Mouse (Mus musculus) cerebellum, adult 2 months (tissue): Measurements from ENCODE around the gene Khdc4. TPM values are rescaled to one million over a fixed set of nuclear protein-coding genes. Genes with fewer than 3 reads are reported as not detected.

Source experiments
- DNase-seq, 2 experiments: peaks; one replicate each; pipeline ENCODE4 v3.0.0; 2021
- H3K27ac ChIP-seq: fragments of 200-500 bp; 2 replicates; pipeline ENCODE4 v1.5.1; 2012; ENCODE audit warnings: low read length, control low read depth, inconsistent platforms; ENCODE audit not compliant: insufficient read depth
- H3K27me3 ChIP-seq: fragments of 200-500 bp; 2 replicates; pipeline ENCODE4 v1.6.1; 2012; ENCODE audit warnings: inconsistent platforms, mild to moderate bottlenecking, low read length, moderate library complexity; ENCODE audit not compliant: control insufficient read depth, insufficient read depth
- H3K4me1 ChIP-seq: fragments of 200-500 bp; 2 replicates; pipeline ENCODE4 v1.6.1; 2011; ENCODE audit warnings: low read length; ENCODE audit not compliant: control insufficient read depth, insufficient read depth
- H3K4me3 ChIP-seq: fragments of 200-500 bp; replicated peaks from 2 replicates; pipeline ENCODE3; 2011; ENCODE audit warnings: mild to moderate bottlenecking, low read depth, low read length, control low read depth; ENCODE audit not compliant: insufficient read depth
- CTCF ChIP-seq: fragments of 200-500 bp; IDR thresholded peaks from 2 replicates; pipeline ENCODE4 v1.5.1; 2011; ENCODE audit warnings: low read depth, mild to moderate bottlenecking, control low read depth, low read length, moderate library complexity, borderline replicate concordance; ENCODE audit not compliant: insufficient read depth
- POLR2A ChIP-seq: fragments of 200-500 bp; IDR thresholded peaks from 2 replicates; pipeline ENCODE4 v1.6.1; 2011; ENCODE audit warnings: low read length, control low read depth, borderline replicate concordance; ENCODE audit not compliant: insufficient read depth
- WGBS: fragments of 180-500 bp; shearing (Covaris S2); methylation state at CpG from one replicate; pipeline ENCODE4 v1.1.7; 2018; 5-methylcytosine and 5-hydroxymethylcytosine counted together
- polyA plus RNA-seq: library from polyadenylated mRNA; depleted of rRNA; stranded (reverse); fragments of >200 nt; gene quantifications from 2 replicates; pipeline ENCODE4 v1.2.3, GENCODE M21; 2012; rRNA removed

Gene Khdc4
- 92.7 and 99.6 TPM in 2 replicates for polyA plus RNA-seq

DNA sequence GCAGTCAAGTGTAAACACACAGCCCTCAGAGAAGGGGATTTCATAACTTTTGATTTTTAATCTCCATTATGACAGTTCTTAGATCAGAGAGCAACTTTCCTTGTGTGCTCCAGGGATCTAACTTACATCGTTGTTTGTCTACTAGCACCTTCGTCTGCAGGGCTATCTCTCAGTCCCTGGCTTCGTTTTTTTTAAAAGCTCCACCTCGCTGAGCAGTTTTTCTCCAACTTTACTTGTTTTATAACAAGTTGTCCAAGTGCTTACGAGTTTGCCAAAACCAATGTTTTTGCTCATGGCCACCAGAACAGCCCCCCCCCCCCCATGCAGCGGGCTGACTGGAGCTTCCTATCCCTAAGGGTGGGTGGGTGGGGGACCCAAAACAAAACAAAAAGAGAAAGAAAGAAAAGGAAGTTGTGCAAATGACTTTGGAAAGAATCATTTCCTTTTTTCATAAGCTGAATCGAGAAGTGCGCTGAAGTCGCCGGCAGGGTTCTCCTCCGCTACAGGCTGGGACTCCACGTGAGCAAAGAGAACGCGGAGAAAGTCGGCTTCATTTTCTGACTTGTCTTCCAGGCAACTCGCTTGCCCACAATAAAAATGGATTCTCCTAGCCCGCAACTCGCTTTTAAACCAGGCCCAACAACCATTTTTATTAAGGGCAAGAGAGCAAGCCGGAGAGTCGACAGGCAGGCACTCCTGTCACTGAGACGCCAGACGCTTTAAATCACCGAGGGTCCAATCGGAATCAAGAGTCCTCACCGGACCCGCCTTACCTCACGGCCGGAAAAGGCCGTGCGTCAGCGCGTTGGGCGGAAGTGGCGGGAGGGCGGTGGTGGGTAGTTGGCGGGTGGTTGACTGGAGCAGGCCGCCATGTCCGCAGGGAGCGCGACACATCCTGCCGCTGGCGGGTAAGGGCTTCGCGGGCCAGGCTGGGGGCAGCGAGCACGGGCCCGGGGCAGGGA is at the start of gene Khdc4:
TSS of gene Khdc4 (plus strand) at position 824 of the 962 bp plus-strand sequence.
- peak within 1 kb of the TSS; percentile 93 for H3K27ac ChIP-seq
- WGBS, result under 1% methylated on average over 47 of the region's 47 CpGs
- DNase-seq, result peak; percentile 96 to 99
- TF ChIP-seq POLR2A, result peak; percentile 90
- TF ChIP-seq CTCF, result no peak
- peak within 1 kb of the TSS; percentile 93 for H3K4me3 ChIP-seq
- H3K4me1 ChIP-seq, result peaks cover 5% of the 10 kb centered on the region; the same call in 1 of the 2 replicates
- H3K27me3 ChIP-seq, result no peaks in the 10 kb centered on the region

DNA sequence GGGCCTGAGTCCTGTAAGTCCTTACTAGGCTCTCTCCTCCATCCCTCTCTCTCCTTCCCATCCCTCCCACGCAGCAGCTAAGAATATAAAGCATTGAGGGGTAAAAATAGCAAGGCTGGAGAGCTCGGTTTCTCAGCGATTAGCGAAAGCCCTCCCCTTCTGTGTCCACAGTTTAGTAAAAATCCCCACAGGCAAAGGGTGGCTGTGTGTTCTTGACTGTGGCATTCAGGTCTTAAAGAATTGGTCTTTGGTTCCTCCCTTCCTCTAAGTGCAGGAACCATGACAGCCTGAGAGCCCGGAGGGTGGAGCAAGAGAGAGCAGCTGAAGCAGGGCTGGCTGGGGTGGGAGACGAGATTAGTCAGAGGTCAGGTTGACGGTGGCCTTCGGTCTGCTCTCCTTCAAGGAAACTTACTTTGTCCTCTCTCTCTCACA is 49.0 kb upstream of the Khdc4 start:
- TF ChIP-seq CTCF, result no peak
- TF ChIP-seq POLR2A, result no peak
- Histone ChIP-seq H3K27me3 (no peaks in the 10 kb centered on the region), H3K4me3 (no peak overlapping the region), H3K27ac (no peak overlapping the region), H3K4me1 (peaks cover 4% of the 10 kb centered on the region; the same call in 1 of the 2 replicates)
- DNase-seq, result no peak
- 91% methylated on average over 8 of the region's 8 CpGs for WGBS

DNA sequence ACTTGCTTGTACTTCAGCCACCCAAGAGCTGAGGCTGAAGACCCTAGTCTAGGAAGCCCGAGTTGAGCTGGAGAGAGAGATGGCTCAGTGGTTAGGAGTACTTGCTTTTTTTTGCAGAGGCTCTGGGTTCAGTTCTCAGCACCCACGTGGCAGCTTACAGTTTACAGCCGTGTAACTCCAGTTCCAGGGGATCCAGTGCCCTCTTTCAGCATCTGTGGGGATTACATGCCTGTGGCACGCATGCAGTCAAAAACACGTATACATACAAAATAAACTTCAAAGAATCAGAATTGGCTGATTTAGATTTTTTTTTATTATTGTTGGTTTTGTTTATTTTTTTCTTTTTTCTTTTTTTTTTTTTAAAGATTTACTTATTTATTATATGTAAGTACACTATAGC is 48.5 kb upstream of the Khdc4 start:
- no peak for DNase-seq
- no peaks in the 10 kb centered on the region for H3K27me3 ChIP-seq
- no peaks in the 10 kb centered on the region for H3K4me1 ChIP-seq
- no peak overlapping the region for H3K4me3 ChIP-seq
- TF ChIP-seq POLR2A, result no peak
- TF ChIP-seq CTCF, result no peak
- no peak overlapping the region for H3K27ac ChIP-seq
- WGBS, result 96% methylated on average over 5 of the region's 5 CpGs

DNA sequence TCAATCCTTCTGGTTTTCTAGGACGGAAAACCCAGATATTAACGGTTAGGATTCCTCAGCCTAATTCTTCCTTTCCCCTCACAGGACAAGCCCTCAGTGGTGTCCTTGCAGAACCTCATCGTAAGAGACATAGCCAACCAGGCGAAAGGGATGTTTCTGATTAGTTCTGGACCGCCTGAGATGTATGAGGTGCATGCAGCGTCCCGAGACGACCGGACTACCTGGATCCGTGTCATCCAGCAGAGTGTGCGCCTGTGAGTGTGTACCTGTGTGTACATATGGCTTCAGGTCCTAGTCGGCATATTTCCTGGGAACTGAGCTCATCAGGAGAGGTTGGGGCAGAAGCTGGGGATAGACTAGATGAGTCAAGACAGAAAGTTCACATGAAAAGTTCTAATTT is 46.4 kb upstream of the Khdc4 start:
- Histone ChIP-seq H3K27ac (no peak overlapping the region), H3K27me3 (no peaks in the 10 kb centered on the region), H3K4me3 (no peak overlapping the region), H3K4me1 (no peaks in the 10 kb centered on the region)
- 92% methylated on average over 12 of the region's 12 CpGs for WGBS
- no peak for TF ChIP-seq CTCF
- no peak for TF ChIP-seq POLR2A
- no peak for DNase-seq

DNA sequence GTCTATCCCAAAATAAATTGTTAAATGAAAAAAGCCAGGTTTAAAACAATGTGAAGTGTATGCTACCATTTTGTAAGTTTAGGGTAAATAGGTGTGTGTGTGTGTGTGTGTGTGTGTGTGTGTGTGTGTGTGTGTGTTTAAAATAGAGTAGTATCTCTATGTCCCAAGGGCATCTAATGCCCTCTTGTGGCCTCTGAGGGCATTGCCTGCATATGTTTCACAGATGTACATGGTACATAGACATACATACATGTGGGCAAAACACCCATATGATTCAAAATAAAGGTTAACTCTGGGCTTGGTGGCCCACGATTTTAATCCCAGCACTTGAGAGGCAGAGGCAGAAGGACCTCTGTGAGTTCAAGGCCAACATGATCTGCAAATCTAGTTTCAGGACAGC is 44.9 kb upstream of the Khdc4 start:
- H3K27me3 ChIP-seq, result no peaks in the 10 kb centered on the region
- TF ChIP-seq CTCF (peak; percentile 57), POLR2A (no peak)
- H3K27ac ChIP-seq, result no peak overlapping the region
- no peak overlapping the region for H3K4me3 ChIP-seq
- no peaks in the 10 kb centered on the region for H3K4me1 ChIP-seq
- 79% methylated on average over 1 of the region's 1 CpGs for WGBS
- DNase-seq, result peak; percentile 65 to 76

DNA sequence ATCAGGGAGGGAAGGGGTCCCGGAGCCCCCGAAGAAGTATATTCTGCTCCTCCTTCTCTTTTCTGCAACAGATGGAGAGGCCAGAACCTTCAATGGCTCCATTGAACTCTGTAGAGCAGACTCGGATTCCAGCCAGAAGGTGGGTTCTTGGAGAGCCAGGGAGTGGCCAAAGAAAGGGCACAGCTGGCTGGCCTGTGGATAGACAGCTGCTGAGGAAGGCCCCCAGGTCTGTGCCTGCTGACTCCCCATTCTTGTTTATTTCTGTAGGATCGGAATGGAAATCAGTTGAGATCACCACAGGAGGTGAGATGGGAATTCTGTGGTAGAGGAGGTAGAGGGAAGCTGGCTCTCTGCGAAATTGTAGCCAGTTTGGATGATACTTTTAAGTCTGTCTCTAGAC is 42.5 kb upstream of the Khdc4 start:
- TF ChIP-seq POLR2A, result no peak
- no peak for TF ChIP-seq CTCF
- no peaks in the 10 kb centered on the region for H3K4me1 ChIP-seq
- H3K27me3 ChIP-seq, result no peaks in the 10 kb centered on the region
- no peak overlapping the region for H3K27ac ChIP-seq
- WGBS, result 58% methylated on average over 5 of the region's 5 CpGs
- H3K4me3 ChIP-seq, result no peak overlapping the region
- no peak for DNase-seq

DNA sequence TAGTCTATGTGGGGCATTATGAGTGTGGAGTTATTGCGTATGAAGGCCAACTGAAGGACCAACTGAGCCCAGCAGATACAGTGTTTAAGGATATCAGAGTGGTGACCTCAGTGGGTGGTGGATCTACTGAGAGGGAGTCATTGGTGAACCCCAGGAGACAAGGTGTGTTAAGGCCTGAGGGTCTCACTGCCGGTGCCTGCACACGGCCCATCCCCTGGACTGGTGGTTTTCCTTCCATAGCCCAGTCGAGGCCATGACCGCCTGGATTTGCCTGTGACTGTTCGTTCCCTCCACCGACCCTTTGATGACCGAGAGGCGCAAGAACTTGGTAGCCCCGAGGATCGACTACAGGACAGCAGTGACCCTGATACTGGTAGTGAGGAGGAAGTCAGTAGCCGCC is 39.7 kb upstream of the Khdc4 start:
- Histone ChIP-seq H3K4me1 (no peaks in the 10 kb centered on the region), H3K27ac (no peak overlapping the region), H3K27me3 (no peaks in the 10 kb centered on the region), H3K4me3 (no peak overlapping the region)
- no peak for TF ChIP-seq POLR2A
- TF ChIP-seq CTCF, result no peak
- DNase-seq, result no peak
- WGBS, result 90% methylated on average over 12 of the region's 12 CpGs

DNA sequence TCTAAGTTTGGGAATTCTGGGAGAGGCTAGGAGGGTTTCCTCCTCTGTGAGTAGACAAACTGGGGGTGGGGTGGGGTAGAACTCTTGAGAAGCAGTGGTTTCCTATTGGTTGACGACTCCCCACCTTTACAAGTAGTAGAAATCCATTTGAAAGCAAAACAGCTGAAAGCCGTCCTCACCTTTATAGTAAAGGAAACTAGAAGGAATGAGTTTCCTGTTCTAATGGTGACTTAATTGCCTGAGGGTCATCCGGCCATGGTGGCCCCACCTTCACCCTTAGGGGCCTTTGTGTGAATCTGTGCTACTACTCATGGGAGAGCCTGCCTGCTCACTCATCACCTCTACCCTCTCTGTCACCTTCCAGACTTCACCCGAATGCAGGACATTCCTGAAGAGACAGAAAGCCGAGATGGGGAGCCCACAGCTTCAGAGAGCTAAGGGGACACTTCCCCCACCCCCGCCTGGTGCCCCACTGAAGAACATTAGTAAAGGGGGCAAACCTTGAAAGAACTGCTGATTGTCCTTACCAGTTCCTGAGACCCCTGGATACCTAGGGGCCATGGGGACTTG is 39.1 kb upstream of the Khdc4 start:
- no peak for DNase-seq
- Histone ChIP-seq H3K4me3 (no peak overlapping the region), H3K27ac (no peak overlapping the region), H3K4me1 (no peaks in the 10 kb centered on the region), H3K27me3 (no peaks in the 10 kb centered on the region)
- 86% methylated on average over 6 of the region's 6 CpGs for whole genome bisulfite sequencing
- TF ChIP-seq POLR2A, result no peak
- no peak for TF ChIP-seq CTCF
